Mouse (Mus musculus): ENCODE measurements around the gene Grm2. TPM values are rescaled to one million over a fixed set of nuclear protein-coding genes. Genes with fewer than 3 reads are reported as not detected.
A peak's percentile ranks its signal among the peaks of the same experiment; 100 is the strongest.

Grm2 gene
- not detected for total RNA-seq (2021)
- long read RNA-seq, experiment 1: 0 reads
- long read RNA-seq, experiment 2: 0 reads

GRCm38 (mm10) chr9:106655884-106656720 lies at the start of gene Grm2:
Gene Grm2 (minus strand): TSS chr9:106656082.
- intact Hi-C loops (cut with DNase I): no loop called here
- DNase-seq: peak; percentile 76 to 85

- intact Hi-C loops (cut with DNase I): no loop called here
- no peak for DNase-seq
Measured at GRCm38 (mm10) chr9:106692973-106693481, 37.1 kb upstream of the Grm2 start.

- intact Hi-C loops (cut with DNase I): loop anchor here (5.0 kb wide), 1 partner anchor 198 kb away; the partner anchor contains the start of gene Rbm15b
- DNase-seq: no peak
Measured at GRCm38 (mm10) chr9:106688834-106689233, 33.0 kb upstream of the Grm2 start.

- peak; percentile 67 to 84 for DNase-seq
- intact Hi-C loops (cut with DNase I): loop anchor here (2.0 to 5.0 kb wide), 2 partner anchors 132 to 200 kb away; partner anchors contain the start of gene Rbm15b
Measured at GRCm38 (mm10) chr9:106686983-106687650, 31.2 kb upstream of the Grm2 start.

GRCm38 (mm10) chr9:106685249-106686101 lies 29.6 kb upstream of the Grm2 start, which contains the start of gene Tex264:
Gene Tex264 (minus strand): TSS chr9:106685927.
- peak; percentile 88 to 92 for DNase-seq
- intact Hi-C loops (cut with DNase I): loop anchor here (2.0 to 5.0 kb wide), 2 partner anchors 133 to 202 kb away; partner anchors contain the start of gene Rbm15b

GRCm38 (mm10) chr9:106684918-106685248 lies 29.0 kb upstream of the Grm2 start:
- intact Hi-C loops (cut with DNase I): loop anchor here (5.0 kb wide), 1 partner anchor 202 kb away; the partner anchor contains the start of gene Rbm15b

GRCm38 (mm10) chr9:106684093-106684872 lies 28.4 kb upstream of the Grm2 start:
- intact Hi-C loops (cut with DNase I): no loop called here
- DNase-seq: no peak

More at GRCm38 (mm10) chr9:106684918-106685248, 29.0 kb upstream of the Grm2 start:
- DNase-seq: peak in 1 of 2 experiments; percentile 17

GRCm38 (mm10) chr9:106681026-106681425 lies 25.1 kb upstream of the Grm2 start:
- intact Hi-C loops (cut with DNase I): no loop called here
- DNase-seq: no peak

- intact Hi-C loops (cut with DNase I): loop anchor here (5.0 kb wide), 1 partner anchor 614 kb away; no protein-coding TSS in a partner anchor
- no peak for DNase-seq
Measured at GRCm38 (mm10) chr9:106678242-106678641, 22.4 kb upstream of the Grm2 start.

- DNase-seq: no peak
- intact Hi-C loops (cut with DNase I): loop anchor here (5.0 kb wide), 1 partner anchor 615 kb away; no protein-coding TSS in a partner anchor
Measured at GRCm38 (mm10) chr9:106677702-106678101, 21.8 kb upstream of the Grm2 start.

GRCm38 (mm10) chr9:106676571-106676970 lies 20.7 kb upstream of the Grm2 start:
- intact Hi-C loops (cut with DNase I): loop anchor here (5.0 kb wide), 1 partner anchor 616 kb away; no protein-coding TSS in a partner anchor
- no peak for DNase-seq

GRCm38 (mm10) chr9:106675965-106676364 lies 20.1 kb upstream of the Grm2 start:
- intact Hi-C loops (cut with DNase I): loop anchor here (5.0 kb wide), 1 partner anchor 616 kb away; no protein-coding TSS in a partner anchor
- no peak for DNase-seq

GRCm38 (mm10) chr9:106675480-106675879 lies 19.6 kb upstream of the Grm2 start:
- DNase-seq: peak; percentile 78 to 88
- intact Hi-C loops (cut with DNase I): loop anchor here (5.0 kb wide), 1 partner anchor 617 kb away; no protein-coding TSS in a partner anchor

- intact Hi-C loops (cut with DNase I): no loop called here
- no peak for DNase-seq
Measured at GRCm38 (mm10) chr9:106673860-106674259, 18.0 kb upstream of the Grm2 start.

GRCm38 (mm10) chr9:106664856-106665255 lies 9.0 kb upstream of the Grm2 start:
- intact Hi-C loops (cut with DNase I): no loop called here
- no peak for DNase-seq

GRCm38 (mm10) chr9:106664433-106664832 lies 8.6 kb upstream of the Grm2 start:
- intact Hi-C loops (cut with DNase I): no loop called here
- no peak for DNase-seq

- intact Hi-C loops (cut with DNase I): no loop called here
- DNase-seq: no peak
Measured at GRCm38 (mm10) chr9:106663200-106663599, 7.3 kb upstream of the Grm2 start.

GRCm38 (mm10) chr9:106659935-106660334 lies 4.1 kb upstream of the Grm2 start:
- intact Hi-C loops (cut with DNase I): no loop called here
- no peak for DNase-seq

- no peak for DNase-seq
- intact Hi-C loops (cut with DNase I): no loop called here
Measured at GRCm38 (mm10) chr9:106659441-106659840, 3.6 kb upstream of the Grm2 start.

All from heart, postnatal 14 days (tissue).